In genomic region chr12:108680861-108681260, GRCm38 (mm10) we compare ENCODE assay signal across 22 mouse cellular contexts. TPM values are rescaled to one million over a fixed set of nuclear protein-coding genes. Genes with fewer than 3 reads are reported as not detected.
A peak's percentile ranks its signal among the peaks of the same experiment; 100 is the strongest.
DNase-seq lines count a peak whose midpoint lies in the region; TF ChIP-seq lines count a peak whose summit lies in the region.
"Had no signal": no experiment of that assay in that cellular context is flagged by ENCODE, and none has a peak within 500 bp of the region (broad histone marks: within the 10 kb centered on the region; RNA-seq: fewer than 3 reads in every experiment).

No protein-coding gene starts in this region.

- peaks cover 25% of the 10 kb centered on the region for H3K4me1 ChIP-seq in kidney, adult 2 months (ENCODE audit: control insufficient read depth, insufficient read depth, low read length)
- H3K4me1 ChIP-seq: embryonic facial prominence, embryonic 10.5 days; embryonic facial prominence, embryonic 12.5 days; forebrain, embryonic 13.5 days; forebrain, embryonic 15.5 days had no signal

- no peak overlapping the region for H3K4me3 ChIP-seq in kidney, adult 2 months (ENCODE audit: insufficient read depth, low read depth, low read length)
- H3K4me3 ChIP-seq in C2C12 (ENCODE audit: insufficient read depth, poor library complexity, severe bottlenecking): peak overlapping the region; percentile 6
- H3K4me3 ChIP-seq: embryonic facial prominence, embryonic 10.5 days; embryonic facial prominence, embryonic 12.5 days; forebrain, embryonic 13.5 days; forebrain, embryonic 15.5 days had no signal

- no peaks in the 10 kb centered on the region for H3K36me3 ChIP-seq in kidney, adult 2 months (ENCODE audit: control insufficient read depth, insufficient read depth, low read length)
- peaks cover 49% of the 10 kb centered on the region for H3K36me3 ChIP-seq in C2C12 (ENCODE audit: control insufficient read depth, insufficient read depth)
- H3K36me3 ChIP-seq: G1E had no signal

- no peak overlapping the region for H3ac ChIP-seq in C2C12 (ENCODE audit: control insufficient read depth, insufficient read length, low read depth)

- no peak for TF ChIP-seq POLR2A in kidney, adult 2 months (IDR thresholded peaks at IDR 0.05; ENCODE audit: low read depth, low read length)

- no peaks in the 10 kb centered on the region for H3K27me3 ChIP-seq in kidney, adult 2 months (replicated peaks; ENCODE audit: control insufficient read depth, insufficient read depth, low read length)
- no peaks in the 10 kb centered on the region for H3K27me3 ChIP-seq in C2C12 (ENCODE audit: control insufficient read depth, insufficient read depth, insufficient read length)
- H3K27me3 ChIP-seq: CH12.LX; embryonic facial prominence, embryonic 12.5 days; forebrain, embryonic 13.5 days; forebrain, embryonic 15.5 days; Patski had no signal

- 85% methylated on average over 8 of the region's 8 CpGs for whole genome bisulfite sequencing in kidney, adult 2 months

- H3K27ac ChIP-seq in kidney, adult 2 months (ENCODE audit: insufficient read depth, low read depth, low read length): peak overlapping the region; percentile 44; the same call in 1 of the 2 replicates
- H3K27ac ChIP-seq: embryonic facial prominence, embryonic 10.5 days; embryonic facial prominence, embryonic 12.5 days; forebrain, embryonic 13.5 days; forebrain, embryonic 15.5 days had no signal

- no peaks in the 10 kb centered on the region for H3K79me2 ChIP-seq in C2C12 (ENCODE audit: control insufficient read depth, insufficient read depth)

- peak; percentile 53 for DNase-seq in adrenal gland, postnatal 14 days
- no peak for DNase-seq in adrenal gland, postnatal 25 days
- no peak for DNase-seq in kidney, adult 2 months
- no peak for DNase-seq in kidney, adult 9 months
- DNase-seq in adipocyte (ENCODE audit: low spot score): peak; percentile 68
- DNase-seq in gastrocnemius, adult 8-10 months (ENCODE audit: low spot score in 2 of 2): no peak
- DNase-seq in urinary bladder, postnatal 25 days (ENCODE audit: low spot score): no peak
- DNase-seq: adrenal gland, adult 8-10 months; cerebellum, adult 11-12 months; cerebellum, adult 2 months; cerebellum, adult 9-10 months; cerebellum, postnatal 10 days; cerebellum, postnatal 25 days; forebrain, postnatal 0 days had no signal

- no peaks in the 10 kb centered on the region for H3K79me3 ChIP-seq in C2C12 (ENCODE audit: low read depth)

- TF ChIP-seq CTCF in kidney, adult 2 months (conservative IDR thresholded peaks at IDR 0.05; ENCODE audit: insufficient read depth, insufficient read length, low read depth, low read length): no peak
- TF ChIP-seq CTCF in C2C12 (IDR thresholded peaks at IDR 0.05; ENCODE audit: control insufficient read depth, insufficient read depth, insufficient read length): no peak

TF ChIP-seq in C2C12, 6 proteins besides CTCF, POLR2A, EP300 and RAD21:
- no peak for TF ChIP-seq MAX (IDR thresholded peaks at IDR 0.05)
- no peak for TF ChIP-seq MYOD1 (IDR thresholded peaks at IDR 0.05; ENCODE audit: control insufficient read depth, insufficient read length, low read depth)
- TF ChIP-seq USF1 (IDR thresholded peaks at IDR 0.05; ENCODE audit: low read depth): no peak
- TF ChIP-seq MYOG (IDR thresholded peaks at IDR 0.05; ENCODE audit: control insufficient read depth, extremely low read depth, insufficient read length): no peak
- no peak for TF ChIP-seq CEBPB (IDR thresholded peaks at IDR 0.05; ENCODE audit: low read depth)
- no peak for TF ChIP-seq FOSL1 (IDR thresholded peaks at IDR 0.05; ENCODE audit: insufficient read depth, low read length, poor library complexity, severe bottlenecking)

RNA-seq across cellular contexts. Expression of gene Degs2, which starts 21.3 kb away (rescaled TPM):
- not detected in 2 replicates for total RNA-seq in adrenal gland, postnatal 14 days (2021)
- not detected in 2 replicates for total RNA-seq in adrenal gland, postnatal 25 days (2021)
- 24.2 and 28.8 TPM in 2 replicates for polyA plus RNA-seq in kidney, adult 2 months (2012; rRNA removed)
- 0.22 TPM for polyA plus RNA-seq in C2C12 (2012; fragmentation: generic; extraction: Trizol)
- under 1 TPM in 2 of 4 experiments, not detected in 2; 0.29 to 0.48 TPM for total RNA-seq in gastrocnemius, adult 8-10 months (2022)
- total RNA-seq: adrenal gland, adult 8-10 months; CH12.LX; forebrain, postnatal 0 days; G1E had no signal
- polyA plus RNA-seq: G1E had no signal

Comparison
In these comparisons a context has a peak if more than half of its experiments do, and no peak if none do; other contexts are left out.
1. DNase-seq: peak in adrenal gland, postnatal 14 days (single experiment) and adipocyte (single experiment); none in adrenal gland, postnatal 25 days (single experiment), kidney, adult 2 months (single experiment), kidney, adult 9 months (single experiment), gastrocnemius, adult 8-10 months (0 of 2) and urinary bladder, postnatal 25 days (single experiment).